Mouse (Mus musculus) granulocyte monocyte progenitor cell, adult 5-6 weeks (primary cell): ENCODE results near the gene Cdh23. TPM values are rescaled to one million over a fixed set of nuclear protein-coding genes. Genes with fewer than 3 reads are reported as not detected.
A peak's percentile ranks its signal among the peaks of the same experiment; 100 is the strongest.

ENCODE experiments used
- ATAC-seq: replicated peaks from 2 replicates; pipeline ENCODE4 v1.8.0; 2016; ENCODE audit warnings: mild to moderate bottlenecking, moderate TSS enrichment, inconsistent platforms; ENCODE audit not compliant: poor library complexity, severe bottlenecking
- total RNA-seq, 2 experiments: library from RNA; stranded (forward) in 1 of 2; stranded (reverse) in 1 of 2; fragments of 200-712, 200-1000 nt in 1 of 2; fragments of >200 nt in 1 of 2; fragmentation: Nextera tagmentation in 1 of 2; gene quantifications; 2 replicates each; pipeline ENCODE4 v1.2.3; 2014 to 2017

The Cdh23 gene
- total RNA-seq, 2 experiments from 2014 or later = not detected

- no peak for ATAC-seq
Measured at GRCm38 (mm10) chr10:60582956-60583355, 113.3 kb downstream of the Cdh23 start.

- ATAC-seq = no peak
Measured at GRCm38 (mm10) chr10:60580666-60581065, 115.6 kb downstream of the Cdh23 start.

GRCm38 (mm10) chr10:60578738-60579538 lies 117.4 kb downstream of the Cdh23 start:
- no peak for ATAC-seq

- no peak for ATAC-seq
Measured at GRCm38 (mm10) chr10:60577920-60578737, 118.2 kb downstream of the Cdh23 start.

DNA sequence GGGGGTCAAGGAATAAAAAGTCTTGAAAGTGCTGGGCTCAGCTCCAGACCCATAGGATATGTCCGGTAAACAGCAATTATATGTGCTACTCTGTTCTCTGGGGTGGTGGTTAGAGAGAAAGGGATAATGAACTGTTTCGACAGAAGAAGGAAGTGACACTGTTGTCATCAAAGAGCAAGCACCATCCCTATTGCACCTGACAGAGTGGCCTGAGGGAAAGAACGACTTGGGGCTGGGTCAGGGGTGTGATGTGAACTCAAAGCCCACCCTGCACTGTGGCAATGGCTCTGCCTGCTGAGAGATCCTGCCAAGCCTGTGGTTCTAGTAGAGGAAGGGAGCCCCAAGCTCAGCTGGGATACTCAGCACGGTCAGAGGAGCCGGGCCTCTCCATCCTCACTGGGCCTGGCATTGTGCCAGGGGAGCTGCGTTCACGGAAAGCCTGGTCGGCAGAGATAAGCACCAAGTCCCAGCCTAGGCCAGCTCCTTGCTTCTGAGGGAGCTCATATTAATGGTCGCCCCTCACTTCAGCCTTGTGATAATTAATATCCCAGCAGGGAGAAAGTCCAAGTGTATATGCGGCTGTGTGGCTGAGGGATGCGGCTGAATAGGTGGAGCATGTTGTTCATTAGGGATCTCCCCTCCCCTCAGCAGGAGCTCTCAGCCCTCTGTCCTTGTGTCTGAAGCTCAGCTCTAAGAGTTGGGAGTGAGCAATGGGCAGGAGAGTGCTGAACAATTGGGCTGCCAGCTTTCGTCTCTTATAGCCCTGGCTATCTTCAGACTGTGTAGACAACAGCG lies 119.0 kb downstream of the Cdh23 start:
- ATAC-seq = peak; percentile 70

- ATAC-seq = no peak
Measured at GRCm38 (mm10) chr10:60574851-60575250, 121.4 kb downstream of the Cdh23 start.

GRCm38 (mm10) chr10:60571491-60571890 lies 124.8 kb downstream of the Cdh23 start:
- no peak for ATAC-seq

DNA sequence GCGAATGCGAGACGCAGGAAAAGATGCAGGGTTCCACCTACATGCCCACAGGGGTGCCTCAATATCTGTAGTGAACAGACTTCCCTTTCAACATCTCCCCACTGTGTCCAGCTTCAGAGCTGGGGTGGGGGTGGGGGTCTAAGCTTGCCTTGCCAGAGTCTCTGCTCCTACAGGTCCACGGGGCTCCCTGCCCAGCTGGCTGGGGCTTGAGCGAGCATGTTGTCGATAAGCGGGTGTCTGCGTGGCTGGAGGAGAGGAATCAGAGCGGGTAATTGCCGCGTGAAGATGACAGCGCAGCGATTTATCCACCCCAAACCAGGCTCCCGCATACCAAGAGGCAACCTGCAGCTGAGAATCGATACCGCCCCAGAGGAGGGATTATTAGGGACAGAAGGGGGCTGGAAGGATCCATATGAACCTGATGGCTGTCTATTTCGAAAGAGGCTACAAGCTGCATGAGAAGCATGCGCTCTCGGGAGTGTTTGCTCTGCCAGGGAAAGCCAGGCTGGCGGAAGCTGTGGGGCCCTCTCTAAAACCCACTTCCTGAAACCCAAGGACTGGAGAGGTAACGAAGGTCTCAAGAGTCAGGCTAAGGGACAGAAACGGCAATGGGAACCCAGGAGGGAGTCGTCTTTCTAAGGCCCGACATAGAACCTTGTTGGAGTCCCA lies 129.8 kb downstream of the Cdh23 start:
- ATAC-seq = peak; percentile 78

- no peak for ATAC-seq
Measured at GRCm38 (mm10) chr10:60564136-60564535, 132.2 kb downstream of the Cdh23 start.

GRCm38 (mm10) chr10:60562946-60563345 lies 133.3 kb downstream of the Cdh23 start:
- no peak for ATAC-seq

DNA sequence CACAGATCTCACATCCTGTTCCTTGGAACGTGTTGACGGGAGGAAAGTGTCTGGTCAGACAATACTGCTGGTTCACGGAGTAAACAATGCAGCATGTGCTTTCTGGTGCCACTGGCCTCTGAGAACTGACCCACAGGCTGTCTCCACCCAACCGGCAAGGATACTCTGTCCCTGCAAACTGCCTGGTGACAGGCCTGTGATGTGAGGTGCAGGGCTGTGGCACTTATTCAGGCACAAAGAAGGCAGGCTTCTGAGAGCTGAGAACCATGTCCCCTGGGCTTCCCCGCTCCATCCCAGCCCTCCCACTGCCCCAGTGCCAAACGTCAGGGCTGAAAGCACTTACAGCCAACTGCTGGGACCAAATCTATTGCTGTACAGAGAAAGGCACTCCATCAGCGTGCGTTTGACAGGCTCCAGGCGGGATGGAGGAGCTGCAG lies 137.8 kb downstream of the Cdh23 start:
- ATAC-seq = no peak

DNA sequence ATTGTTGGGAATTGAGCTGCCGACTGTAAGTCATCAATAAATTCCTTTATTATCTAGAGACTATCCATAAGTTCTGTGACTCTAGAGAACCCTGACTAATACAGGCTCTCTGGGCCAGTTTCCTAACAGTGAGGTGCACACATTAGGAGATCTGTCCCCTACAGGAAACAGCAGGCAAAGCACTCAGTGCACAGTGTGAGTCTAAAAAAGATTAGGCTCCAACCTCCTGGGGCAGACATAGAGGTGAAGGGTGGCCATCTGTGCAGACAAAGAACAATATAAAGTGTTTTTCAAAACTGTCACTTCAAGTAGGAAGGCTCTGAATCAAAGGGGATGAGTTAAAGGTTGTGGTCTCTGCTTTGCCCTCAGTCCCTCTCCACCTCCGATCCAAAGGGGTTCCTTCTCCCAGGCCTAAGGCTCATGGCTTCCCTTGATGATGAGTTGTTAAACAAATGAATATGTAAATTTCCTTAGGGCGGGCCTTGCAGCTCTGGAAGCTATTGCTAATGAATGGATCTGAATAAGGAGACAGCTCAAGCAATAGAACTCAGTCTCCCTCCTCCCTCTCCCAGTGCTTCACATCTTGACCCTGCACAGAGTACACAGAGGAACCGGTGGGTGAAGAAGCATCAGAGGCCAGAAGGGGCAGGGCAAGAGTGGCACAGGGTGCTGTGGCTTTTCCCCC lies 143.2 kb downstream of the Cdh23 start:
- ATAC-seq = no peak

GRCm38 (mm10) chr10:60539164-60539914 lies 157.0 kb downstream of the Cdh23 start:
- no peak; the same call in 1 of the 2 replicates for ATAC-seq

- ATAC-seq = peak; percentile 86
Measured at GRCm38 (mm10) chr10:60536098-60536811, 160.0 kb downstream of the Cdh23 start.

- ATAC-seq = no peak
Measured at GRCm38 (mm10) chr10:60532502-60532901, 163.8 kb downstream of the Cdh23 start.

GRCm38 (mm10) chr10:60531349-60531748 lies 164.9 kb downstream of the Cdh23 start:
- peak; percentile 84 for ATAC-seq

DNA sequence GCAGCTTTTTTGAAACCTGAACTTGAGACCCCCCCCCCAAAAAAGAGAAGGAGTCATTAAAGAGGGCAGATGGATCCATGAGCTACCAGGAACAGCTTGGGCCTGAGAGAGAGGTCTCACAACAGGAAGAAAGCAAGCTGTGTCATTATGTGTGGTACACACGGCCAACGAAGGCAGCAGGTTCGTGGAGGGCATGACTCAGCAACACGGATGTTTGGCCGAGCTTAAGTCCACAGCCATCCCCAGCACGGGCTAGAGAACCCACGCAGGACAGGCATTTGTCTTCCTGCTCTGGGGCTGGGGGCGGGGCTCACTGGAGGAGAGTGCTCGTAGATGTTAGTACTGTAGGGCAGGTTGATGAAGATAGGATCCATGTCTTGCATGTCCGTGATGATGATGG lies 165.7 kb downstream of the Cdh23 start:
- ATAC-seq = no peak

DNA sequence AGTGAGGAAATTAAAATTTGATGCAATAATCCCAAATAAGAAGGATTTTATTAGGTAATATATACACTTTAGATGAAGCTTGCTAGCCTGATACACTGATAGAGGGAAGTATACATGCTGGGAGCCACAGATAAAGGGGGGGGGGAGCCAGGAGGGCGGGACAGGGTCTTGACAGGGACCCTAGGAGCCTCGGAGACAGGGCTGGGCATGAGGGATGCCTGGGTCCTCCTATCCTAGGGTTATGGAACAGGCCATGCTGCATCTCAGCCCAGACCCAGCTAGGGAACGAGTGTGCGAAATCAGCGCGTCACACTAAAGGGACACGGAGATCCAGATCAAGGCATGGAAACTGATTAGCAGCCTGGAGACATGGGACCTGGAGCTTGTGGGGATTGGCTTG lies 168.3 kb downstream of the Cdh23 start:
- ATAC-seq = no peak
